Mouse (Mus musculus) kidney, adult 9 months (tissue): ENCODE measurements around the gene Hoxd9.
A peak's percentile ranks its signal among the peaks of the same experiment; 100 is the strongest.

ENCODE experiments used
- DNase-seq: peaks from one replicate; pipeline ENCODE4 v3.0.0; 2022

Gene Hoxd9

GRCm38 (mm10) chr2:74735851-74736687 lies 38.5 kb downstream of the Hoxd9 start:
- no peak for DNase-seq

DNA sequence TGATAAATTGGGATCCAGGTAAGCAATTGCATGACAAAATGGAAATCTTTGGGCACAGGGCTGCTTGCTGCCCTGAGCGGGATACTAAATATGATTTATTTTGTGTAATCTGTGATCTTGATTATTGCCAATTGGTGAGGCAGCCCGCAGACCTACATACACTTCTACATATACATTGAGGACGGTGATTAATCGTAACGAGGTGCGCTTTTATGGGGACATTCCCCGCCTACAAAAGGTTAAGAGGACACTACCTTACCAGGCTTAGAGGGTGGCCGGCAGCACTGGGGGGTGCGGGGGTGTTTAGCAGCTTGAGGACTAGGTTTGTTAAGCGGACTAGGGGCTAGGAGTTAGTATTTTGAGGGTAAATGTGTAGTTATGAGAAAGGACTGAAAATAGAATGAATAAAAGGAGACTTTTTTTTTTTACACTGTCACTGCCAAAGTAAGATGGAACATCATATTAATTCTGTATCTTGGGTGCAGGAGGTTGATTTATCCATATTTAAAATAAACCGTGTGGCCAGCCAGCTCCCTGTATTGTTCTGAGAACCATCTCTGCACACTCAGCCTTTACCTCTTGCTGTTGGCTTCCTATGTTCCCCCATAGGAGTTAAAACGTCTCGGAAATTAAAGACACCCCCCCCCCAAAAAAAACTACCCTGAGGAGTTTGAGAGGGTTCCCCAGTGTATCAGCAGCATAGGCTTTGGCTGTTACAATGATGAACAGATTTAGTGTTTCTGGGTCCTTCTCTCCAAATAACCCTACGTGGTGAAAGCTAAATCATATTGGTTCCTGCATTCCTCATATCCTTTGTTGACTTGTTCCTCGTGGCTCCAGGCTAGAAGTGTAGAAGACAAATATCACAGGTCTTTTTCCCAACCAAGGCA lies 39.4 kb downstream of the Hoxd9 start:
- no peak for DNase-seq

GRCm38 (mm10) chr2:74737578-74738070 lies 40.1 kb downstream of the Hoxd9 start:
- no peak for DNase-seq

DNA sequence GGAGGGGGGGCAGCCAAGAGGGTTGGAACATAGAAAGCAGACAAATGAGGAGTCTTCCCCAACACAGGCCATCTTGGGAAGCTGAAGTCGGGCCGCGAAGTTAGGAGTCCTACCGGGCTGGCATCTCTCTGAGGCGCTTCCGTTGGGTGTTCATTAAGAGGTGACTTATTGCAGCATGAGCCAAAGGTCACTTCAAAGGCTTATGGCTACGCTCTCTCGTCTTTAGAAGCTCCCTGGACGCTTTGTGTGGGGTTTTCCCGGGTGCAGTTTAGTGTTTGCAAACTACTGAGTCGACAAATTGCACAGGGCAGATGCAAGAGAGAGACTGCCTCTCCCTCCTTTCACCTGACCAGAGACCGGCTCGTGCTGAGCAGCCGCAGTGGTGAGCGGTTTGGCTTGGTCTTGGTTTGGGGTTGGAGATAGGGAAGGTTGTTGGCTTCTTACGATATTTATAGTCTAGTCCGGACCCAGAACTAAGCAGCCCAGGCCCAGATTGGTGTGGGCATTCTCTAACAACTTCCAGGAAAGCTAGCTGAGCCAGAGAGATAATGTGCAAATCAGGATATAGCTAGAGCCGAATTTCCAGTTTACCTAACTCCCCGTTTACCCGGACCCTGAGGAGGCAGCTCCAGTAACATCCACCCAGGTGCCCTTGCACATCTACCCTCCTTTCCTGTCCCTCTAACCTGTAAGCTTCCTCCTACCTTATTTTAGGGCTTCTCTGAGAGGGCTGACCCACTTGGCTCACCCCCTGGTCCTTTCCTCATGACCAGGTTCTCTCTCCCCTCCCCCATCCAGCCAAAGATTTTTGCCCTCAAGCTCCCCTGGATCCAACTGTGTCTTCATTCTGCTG lies 41.3 kb downstream of the Hoxd9 start:
- DNase-seq = no peak

- no peak for DNase-seq
Measured at GRCm38 (mm10) chr2:74739476-74739800, 41.9 kb downstream of the Hoxd9 start.

- no peak for DNase-seq
Measured at GRCm38 (mm10) chr2:74739869-74740268, 42.3 kb downstream of the Hoxd9 start.

DNA sequence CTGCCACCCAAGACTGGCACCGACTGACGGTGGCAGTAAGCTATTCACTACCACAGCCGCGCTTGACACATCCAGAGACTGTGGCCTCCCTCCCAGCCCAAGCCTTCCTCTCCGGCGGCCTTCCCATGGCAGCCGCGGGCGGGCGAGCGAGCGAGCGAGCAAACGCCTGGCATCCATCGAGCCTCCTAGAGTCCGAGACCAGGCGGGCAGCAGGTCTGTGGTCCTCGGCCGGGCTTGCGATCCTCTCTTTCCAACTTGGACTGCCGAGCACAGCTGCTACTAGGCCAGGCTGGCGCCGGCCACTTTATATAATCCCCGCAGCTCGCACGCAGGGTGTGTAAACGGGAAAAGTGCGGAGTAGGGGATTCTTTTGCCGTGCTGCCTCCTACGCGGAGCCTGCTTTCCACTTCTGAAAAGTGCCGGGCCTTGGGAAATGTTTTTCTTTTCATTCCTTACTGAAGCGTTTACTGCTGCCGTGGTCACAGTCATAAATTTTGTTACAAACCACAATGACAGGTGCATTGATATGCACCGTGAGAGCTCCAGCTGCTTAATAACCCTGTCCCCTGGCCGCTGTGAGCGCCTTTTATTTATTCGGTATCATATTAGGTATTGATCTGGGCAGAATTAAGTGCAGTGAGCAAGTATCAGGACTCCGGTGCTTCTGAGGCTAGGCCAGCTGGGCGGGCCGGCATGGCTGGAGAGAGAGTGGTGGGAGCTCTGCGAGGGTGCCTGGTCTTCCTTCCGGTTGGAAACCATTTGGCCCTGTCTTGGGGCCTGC lies 43.0 kb downstream of the Hoxd9 start:
- DNase-seq = no peak

GRCm38 (mm10) chr2:74741252-74741978 lies 43.9 kb downstream of the Hoxd9 start:
- DNase-seq = no peak

DNA sequence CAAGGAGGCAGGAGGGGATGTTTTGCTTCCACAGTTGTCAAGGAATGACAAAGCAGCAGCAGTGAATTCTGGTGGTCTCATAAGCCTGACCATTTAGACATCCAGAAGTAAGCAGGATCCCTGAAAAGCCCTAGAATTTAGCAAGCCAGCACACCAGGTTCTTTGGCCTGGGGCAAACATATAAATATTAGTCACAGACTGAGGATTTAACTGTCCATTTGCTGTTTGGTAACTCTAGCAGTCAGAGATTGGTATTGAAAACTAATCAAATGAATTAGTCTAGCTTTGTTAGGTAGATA lies 44.4 kb downstream of the Hoxd9 start:
- DNase-seq = no peak

DNA sequence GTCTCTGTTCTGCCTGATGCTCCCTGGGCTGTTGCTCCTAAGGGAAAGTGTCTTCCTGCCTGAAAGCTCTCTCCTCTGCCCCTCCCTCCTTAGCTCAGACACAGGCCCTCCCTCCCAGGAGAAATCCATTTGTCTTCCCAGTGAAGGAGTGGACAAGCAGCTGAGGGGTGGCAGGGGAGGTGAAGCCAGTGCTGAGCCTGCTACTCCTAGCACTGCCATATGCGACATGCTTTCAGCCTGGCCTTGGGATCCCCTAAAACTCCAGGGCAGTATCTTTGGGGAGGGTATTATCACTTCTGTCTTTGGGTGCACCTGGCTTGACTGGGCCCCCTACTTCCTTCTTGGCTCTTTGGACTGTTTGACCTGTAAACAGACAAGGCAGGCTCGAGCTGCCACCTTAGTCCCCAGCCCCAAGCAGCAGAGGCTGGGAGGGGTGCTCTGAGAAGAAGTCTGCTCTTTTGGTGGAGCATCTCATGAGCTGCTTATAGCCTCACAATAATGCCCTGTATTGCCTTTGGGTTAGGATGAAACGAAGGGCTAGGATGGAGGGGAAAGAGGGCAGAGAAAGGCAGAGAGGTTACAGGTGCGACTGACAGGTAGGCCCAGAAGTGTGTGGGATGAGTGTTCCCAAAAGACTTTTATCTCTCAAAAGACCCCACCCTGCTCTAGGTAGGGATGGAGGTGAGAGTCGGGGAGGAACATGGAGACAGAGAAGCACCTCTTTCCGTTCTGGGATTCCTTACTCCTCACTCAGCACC lies 48.2 kb downstream of the Hoxd9 start:
- no peak for DNase-seq

- no peak for DNase-seq
Measured at GRCm38 (mm10) chr2:74746298-74746921, 48.9 kb downstream of the Hoxd9 start.

DNA sequence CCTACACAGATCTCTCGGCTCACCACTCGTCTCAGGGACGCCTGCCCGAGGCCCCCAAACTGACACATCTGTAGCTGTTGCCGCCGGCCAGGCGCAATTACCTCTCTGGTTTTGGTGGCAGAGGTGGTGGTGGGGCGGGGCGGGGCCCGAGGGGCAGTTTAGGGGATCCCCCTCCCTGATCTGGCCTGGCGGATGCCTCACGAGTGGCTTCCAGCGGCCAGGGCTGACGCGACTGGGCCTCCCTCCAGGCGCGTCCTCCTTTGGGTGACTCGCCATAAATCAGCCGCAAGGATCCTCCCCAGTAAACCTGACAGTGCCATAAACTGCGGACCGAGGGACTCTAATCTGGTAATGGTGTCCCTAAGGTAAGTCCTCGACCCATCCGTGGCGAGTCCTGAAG lies 49.5 kb downstream of the Hoxd9 start:
- no peak for DNase-seq

GRCm38 (mm10) chr2:74747661-74748141 lies 50.2 kb downstream of the Hoxd9 start:
- no peak for DNase-seq

DNA sequence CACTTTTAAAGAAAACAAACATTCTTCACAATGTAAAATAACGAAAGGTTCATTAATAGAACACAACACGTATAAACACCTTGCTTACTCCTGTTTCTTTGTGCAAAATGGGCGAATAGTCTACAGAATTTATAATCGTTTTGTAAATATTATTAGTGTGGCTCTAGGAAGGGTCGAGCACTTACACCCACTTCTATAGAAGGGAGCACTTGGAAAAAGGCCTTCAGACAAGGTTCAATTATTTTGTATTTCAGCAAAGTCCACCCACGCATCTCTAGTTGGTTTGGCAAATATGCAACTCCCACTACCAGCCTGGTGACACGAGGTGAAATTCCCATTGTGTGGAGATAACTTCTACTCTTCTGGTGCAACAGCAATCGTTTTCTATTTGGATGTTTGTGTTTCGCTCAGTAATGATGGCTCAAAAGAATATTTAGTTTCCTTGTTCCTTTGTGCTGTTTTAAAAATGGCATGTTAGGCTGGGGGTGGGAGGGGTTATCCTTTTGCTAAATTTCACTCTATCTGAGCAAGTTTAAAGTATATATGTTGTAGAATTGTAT lies 51.0 kb downstream of the Hoxd9 start:
- DNase-seq = no peak

DNA sequence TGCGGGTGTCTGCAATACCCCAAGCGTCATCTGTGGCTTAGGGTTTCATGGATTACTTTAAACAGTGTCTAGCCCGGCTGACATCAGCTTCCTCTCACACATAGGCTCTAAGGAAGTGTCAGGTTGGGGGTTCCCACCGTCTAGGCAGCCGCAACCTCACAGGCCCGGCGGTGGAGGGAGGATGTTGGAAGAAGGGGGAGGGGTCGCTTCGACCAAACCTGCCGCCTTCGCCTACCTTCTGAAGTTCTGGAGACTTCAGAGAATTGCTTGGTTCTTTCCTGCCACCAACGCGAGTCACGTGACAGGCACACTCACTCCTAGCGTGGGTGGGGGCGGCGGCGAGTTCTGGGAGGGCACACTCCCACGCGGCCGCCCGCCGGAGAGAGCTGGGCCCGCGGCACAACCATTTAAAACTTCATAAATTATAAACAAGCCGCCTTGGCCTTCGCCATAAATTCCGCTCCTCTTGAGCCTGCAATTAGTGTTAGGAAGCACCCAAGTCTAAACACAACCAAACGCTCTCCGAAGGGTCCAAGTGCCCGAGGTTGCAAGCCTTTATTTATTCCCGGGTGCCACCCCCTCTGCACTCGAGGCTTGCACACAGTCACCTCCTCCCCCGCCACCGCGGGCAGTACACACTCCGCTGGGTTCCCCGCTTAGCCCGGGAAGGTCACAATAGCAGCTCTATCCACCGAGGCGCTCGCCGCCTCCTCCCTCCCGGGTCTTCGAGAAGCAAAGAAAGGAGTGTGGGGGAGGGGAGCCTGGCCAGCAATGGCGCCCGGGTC lies 52.0 kb downstream of the Hoxd9 start:
- peak; percentile 50 for DNase-seq
